Mouse (Mus musculus) megakaryocyte, embryonic 14.5 days (primary cell): Measurements from ENCODE around the gene Bend6.

Source experiments
- FLI1 ChIP-seq: IDR thresholded peaks from 2 replicates; pipeline ENCODE4 v1.6.1; 2012; ENCODE audit warnings: low read length, inconsistent platforms, mixed read lengths
- GATA1 ChIP-seq: IDR thresholded peaks from 3 replicates; pipeline ENCODE4 v1.6.1; 2012; ENCODE audit warnings: mixed read lengths, low read length, inconsistent platforms, borderline replicate concordance

GRCm38 (mm10) chr1:33955626-33956025 lies 48.0 kb upstream of the Bend6 start:
- TF ChIP-seq FLI1 (no peak), GATA1 (no peak)
